Mouse (Mus musculus) kidney, adult 11 months (tissue): Measurements from ENCODE around the gene Sh3tc1.

Experiments used
- DNase-seq: peaks from one replicate; pipeline ENCODE4 v3.0.0; 2022

Gene Sh3tc1

DNA sequence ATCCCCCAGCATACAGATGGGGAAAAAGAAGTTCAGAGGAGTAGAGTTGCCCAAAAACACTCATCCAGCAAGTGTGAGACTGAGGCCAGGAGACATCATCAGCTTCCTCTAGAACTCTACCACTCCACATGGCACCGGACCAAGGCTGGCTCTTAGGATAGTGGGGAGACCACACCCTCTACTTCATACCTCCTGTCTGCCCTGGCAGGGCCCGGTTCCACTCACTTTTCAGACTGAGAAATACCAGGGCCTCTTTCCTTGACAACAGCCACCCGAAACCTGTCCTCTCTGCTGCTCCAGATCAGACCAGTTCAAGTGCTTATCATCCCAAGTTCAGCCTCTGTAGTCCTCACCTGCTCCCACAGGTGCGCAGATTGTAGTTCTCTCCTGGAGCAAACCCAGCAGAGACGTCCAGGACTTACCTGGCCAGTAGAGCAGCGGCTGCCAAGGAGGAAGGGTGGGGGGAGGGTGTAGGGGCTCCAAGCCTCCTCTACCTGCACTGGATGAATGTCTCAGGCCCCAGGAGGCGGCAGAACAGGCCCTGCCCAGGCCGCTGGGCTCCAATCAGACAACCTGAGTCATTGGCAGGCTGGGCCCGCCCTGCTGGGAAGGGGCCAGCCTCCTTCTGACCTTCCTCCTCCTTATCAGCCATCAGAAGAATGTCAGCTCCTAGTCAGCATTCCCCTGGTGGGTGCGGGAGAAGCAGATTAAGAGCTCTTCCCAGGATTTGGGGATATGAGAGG, at the start of gene Sh3tc1:
Gene Sh3tc1, minus strand, starts transcription at position 452 of the 743 bp plus-strand sequence.
- peak; percentile 90 for DNase-seq

DNA sequence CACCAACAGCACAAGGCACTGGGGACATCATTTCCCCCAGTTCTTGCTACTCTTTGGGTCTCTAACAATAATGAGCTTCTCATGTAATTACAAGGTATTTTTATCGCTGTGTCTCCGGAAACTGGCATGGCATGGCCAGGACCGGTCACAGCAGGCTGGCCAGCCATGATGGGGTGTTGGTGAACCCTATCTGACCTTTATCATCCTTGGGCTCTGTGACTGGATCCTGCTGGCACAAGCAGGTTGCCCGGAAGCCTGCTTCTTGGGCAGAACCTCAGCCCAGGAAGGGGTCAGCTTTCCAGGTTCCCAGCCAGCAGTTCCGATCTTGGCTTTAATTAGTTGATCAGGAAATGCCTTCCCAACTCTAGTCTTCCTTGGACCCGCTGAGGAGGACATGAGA, 48.9 kb upstream of the Sh3tc1 start:
- peak; percentile 39 for DNase-seq

DNA sequence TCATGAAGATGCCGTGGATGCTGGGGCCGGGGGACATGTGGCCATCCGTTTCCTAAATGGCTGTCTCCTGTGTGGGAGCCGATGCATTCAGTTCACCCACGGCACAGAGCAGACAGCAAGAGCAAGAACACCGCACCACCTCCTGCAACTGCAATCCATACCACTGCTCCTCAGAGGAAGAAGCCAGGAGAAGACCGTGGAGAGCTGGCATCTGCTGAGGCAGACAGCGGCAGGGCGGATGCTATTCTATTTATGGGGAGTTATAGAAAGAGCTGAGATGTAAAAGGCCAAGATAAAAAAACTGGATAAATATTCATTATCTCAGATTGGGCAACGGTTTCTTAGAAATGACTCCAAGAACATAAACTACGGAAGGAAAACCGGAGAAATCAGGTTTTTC, 48.1 kb upstream of the Sh3tc1 start:
- DNase-seq, result no peak

DNA sequence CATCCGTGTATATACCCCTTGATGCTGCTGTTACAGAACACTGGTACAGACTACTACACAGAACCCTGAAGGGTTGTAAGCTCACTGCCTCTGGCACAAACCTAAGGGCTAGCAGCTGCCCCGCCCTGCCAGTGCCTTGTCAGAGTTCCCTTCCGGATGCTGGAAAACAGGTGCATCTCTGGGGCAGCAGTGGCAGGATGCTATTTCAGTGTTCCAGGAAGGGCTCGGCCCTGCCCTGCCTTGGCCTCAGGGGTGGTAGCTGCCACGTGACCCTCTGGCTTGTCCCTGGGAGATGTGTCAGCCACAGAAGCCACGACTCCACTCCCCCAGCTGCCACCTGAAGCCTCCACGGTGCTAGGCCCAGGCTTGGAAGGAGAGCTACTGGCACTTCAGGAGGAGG, 46.1 kb upstream of the Sh3tc1 start:
- DNase-seq, result no peak

DNA sequence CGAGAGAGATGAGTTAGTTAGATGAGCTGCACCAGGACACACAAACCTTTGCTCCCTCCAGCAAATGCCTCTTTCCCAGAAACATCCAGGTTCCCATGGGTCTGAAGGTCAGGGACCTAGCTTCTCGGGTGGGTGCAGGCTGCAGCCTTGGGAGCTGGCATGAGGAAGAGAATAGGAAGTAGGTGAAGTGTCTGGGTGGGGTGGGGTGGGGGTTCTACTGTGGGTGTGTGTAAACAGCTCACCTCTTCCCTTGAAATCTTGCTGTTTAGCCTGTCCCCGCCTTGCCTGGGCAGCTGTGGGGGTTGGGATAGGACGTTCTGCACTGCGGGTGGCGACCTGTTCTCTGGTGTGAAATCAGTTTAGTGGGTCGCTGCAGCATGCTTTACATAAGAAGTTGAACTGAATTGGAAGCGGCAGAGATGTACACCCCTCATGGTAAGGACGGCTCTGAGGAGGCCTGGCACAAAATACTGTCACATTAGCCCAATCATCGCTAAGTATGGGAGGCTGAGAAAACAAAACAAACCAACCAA, 42.9 kb upstream of the Sh3tc1 start:
- no peak for DNase-seq

DNA sequence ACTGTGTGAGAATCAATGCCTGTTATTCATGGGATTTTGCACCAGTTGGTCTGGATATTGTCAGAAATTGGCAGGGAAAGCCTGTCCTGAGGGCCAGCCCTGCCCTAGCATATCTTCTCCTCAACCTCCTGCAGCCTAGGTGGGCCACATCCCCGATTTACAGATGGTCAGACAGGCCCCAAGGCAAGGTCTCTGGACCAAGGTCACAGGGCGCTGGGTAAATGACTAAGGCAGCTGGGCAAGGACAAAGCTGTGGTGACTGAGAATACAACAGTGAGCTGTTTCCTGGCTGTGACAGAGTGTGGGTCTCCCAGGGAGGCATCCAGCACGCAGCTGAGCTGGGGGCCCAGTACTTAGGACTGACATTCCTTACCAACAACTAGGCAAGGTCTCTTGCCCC, 41.3 kb upstream of the Sh3tc1 start:
- no peak for DNase-seq

DNA sequence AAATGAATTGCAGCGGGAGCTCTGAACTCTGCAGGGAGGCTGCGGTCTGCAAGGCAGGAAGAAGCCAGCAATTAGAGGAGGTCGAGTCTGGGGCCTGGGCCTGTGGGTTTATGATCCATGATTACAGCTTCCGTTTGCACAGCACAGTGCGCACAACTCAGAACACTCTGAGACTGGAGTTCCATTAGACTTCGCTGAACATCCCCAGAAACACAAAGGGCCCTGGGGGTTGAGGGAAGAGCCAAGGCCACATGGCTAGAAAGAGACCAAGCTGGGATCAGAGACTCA, 34.3 kb upstream of the Sh3tc1 start:
- no peak for DNase-seq

DNA sequence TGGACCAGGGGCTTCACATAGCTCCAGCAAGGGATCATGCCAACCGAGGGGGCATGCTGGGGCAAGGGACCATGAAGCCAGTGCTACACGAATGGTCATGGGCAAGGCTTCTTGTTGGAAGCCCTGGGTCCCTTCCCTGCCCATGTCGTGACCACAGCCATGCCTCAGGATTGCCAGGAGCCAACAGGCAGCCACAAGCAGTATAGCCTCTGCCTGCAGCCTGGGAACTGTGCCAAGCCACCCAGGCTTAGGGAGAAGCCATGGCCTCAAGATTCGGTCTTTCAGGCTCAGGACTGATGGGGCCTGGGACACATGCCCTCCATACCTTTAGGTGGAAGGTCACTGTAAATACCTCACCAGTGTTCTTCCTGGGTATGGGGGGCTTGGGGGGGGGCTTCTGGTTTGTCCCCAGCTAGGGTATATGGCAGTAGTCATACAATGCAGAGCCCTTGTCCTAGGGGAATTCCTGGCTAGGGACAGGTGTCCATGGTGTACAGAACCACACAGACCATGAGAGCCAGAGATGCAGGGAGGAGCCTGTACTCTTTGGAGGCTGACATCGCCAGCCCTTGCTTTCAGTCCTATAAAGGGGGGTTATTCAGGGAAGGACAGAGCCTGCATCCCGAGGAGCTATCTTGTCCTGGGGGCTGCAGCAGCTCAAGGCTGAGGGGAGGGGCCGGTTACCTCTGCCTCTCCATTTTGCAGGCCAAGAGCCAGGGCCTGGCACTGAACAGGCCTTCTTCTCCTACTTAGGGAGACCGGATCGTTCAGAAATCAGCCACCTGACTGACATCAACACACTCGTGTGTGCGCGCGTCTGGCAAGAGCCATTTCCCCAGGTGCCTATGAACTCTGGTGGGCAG, 33.7 kb upstream of the Sh3tc1 start:
- DNase-seq, result no peak

DNA sequence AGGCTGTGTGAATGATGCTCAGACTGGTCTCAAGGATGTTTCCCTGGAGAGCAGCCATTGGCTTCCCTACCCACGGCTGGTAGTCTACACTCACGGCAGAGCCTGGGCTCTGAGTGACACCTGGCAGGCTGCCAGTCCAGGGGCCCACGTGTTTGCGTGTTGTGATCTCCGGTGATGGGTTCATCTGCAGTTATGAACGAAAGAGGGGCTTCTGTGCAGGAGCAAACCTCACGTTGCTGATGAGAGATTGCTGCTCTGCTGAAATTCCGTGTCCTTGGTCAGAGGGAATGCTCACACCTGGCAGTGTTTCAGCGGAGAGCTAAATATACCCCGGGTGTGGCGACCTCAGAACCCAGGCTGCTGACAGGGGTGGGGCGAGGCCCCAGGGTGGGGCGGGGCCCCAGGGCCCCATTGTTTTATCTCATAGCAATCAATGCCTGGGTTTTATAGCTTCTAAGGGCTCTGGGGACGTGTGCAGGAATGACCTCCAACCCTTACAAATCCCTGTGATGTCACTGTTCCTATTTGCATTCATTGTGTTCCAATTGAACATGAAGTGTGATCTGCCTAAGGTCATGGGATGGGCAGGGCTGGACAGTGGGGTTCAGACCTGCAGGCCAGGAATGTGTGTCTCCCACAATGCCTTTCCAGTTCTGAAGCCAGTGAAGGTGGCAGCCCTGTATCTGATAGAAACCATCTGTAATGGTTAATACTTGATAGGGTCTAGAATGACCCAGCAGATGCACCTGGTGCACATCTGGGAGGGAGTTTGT, 31.3 kb upstream of the Sh3tc1 start:
- no peak for DNase-seq

DNA sequence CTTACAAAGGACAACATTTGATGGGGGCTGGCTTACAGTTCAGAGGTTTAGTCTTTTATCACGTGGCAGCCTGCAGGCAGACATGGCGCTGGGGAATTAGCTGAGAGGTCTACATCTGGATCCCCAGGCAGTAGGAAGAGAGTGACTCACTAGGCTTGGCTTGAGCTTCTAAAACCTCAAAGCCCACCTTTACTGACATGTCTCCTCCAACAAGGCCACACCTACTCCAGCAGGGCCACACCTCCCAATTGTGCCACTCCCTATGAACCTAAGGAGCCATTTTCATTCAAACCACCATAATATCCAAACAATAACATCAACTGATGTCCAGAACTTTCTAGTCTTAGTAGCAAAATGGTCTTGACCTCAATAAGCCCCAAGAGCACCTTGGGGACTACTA, 30.5 kb upstream of the Sh3tc1 start:
- DNase-seq, result no peak

DNA sequence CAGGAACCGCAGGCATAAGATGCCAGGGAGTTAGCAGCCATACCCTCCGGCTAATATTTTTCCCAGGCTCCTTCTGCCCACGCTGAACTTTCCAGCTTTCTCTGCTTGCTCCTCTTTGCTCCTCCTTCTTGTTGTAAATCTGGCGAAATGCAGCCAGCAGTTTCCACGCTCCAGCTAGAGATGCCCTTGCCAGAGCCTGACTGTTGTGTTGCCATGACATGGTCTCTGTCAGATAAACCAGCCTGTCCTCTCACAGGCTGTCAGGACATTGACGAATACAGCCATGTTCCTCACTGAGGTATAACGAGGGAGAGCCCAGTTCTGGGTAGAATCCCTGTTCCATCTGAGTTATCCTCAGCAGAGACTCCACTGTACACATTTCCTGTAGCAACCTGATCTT, 29.2 kb upstream of the Sh3tc1 start:
- no peak for DNase-seq

DNA sequence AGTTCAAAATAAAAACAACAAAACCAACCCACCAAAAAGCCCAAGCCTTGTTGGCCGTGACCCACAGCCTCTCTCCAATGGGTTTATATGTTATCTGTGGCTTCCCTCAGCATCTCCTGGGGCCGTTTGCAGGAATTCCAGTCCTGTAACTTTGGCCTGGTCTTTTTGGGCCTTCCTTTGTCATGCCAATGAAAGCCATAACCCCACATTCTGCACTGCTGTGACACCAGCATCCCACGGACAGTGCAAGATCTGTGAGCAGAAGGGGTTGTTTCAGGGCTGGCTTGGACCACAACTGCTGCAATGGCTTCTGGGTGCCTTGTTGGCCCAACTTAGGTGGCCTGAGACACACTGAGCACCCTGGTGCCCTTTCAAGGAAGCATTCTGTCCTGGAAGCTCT, 28.7 kb upstream of the Sh3tc1 start:
- no peak for DNase-seq

DNA sequence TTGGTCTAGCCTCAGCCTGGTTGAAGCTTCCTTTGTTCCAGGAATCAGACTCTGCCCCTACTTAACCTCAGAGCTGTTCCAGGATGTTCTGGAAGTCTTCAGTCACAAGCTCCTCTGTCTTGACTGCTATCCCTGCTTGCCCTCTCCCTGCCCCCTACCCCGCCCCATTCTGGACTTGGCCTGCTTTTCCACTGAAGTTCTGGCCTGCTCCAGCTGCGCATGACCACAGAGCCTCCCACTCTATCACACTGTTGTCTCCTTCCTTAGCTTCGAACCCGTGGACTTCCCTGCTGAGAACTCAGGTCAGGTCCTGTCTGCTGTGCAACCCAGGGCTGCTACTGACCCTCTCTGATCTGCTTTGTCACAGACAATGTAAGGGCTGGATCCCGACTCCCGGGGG, 26.1 kb upstream of the Sh3tc1 start:
- no peak for DNase-seq

DNA sequence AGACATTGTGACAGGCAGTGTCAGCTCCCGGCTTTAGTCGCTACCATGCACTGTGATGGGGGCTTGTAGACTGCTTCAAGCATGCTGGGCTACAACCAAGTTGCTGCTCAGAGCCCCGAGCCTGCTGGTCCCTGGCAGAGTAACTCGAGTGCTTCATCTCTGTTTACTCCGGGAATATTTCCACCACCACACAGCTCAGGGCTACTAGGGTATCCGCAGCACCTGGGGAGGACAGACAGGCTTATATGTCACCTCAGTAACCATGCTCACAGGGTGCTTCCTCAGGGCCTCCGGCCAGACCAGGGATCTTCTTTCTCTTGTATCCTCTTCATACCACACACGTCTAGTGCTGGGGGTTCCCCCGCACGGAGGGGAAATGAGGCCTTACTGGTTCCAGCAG, 23.1 kb upstream of the Sh3tc1 start:
- DNase-seq, result no peak

DNA sequence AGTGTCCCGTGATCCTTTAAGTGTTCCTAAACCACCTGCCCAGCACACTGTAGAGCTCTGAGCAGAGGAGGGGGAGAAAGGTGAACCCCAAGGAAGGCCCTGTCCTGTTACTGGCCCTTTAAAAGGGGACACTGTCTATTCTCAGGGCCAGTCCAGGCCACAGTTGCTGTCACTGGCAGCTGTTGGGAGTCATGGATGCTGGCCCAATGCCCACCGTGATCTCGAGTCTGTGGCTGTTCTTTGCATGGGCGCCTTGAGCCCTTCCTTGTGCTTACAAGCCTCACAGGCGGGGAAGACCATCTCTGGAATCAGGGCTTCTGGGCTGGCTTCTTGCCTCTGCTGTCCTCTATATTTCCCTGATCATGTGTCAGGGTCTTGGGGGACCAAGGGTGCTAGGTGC, 22.6 kb upstream of the Sh3tc1 start:
- DNase-seq, result no peak

DNA sequence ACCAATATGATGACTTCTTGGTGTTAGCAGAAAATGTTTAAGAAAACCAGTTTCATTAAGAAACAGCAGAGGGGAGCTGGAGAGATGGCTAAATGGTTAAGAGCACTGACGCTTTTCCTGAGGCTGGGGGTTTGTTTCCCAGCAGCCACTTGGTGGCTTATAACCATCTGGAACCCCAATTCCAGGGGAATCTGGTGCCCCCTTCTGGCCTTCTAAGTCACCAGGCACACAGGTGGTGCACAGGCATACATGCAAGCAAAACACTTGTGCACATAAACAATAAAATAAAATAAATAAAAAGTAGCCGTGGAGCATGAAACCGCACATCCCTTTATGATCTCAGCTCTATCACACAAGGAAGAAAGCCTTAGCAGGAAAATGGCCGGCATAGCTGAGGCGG, 21.5 kb upstream of the Sh3tc1 start:
- DNase-seq, result no peak

DNA sequence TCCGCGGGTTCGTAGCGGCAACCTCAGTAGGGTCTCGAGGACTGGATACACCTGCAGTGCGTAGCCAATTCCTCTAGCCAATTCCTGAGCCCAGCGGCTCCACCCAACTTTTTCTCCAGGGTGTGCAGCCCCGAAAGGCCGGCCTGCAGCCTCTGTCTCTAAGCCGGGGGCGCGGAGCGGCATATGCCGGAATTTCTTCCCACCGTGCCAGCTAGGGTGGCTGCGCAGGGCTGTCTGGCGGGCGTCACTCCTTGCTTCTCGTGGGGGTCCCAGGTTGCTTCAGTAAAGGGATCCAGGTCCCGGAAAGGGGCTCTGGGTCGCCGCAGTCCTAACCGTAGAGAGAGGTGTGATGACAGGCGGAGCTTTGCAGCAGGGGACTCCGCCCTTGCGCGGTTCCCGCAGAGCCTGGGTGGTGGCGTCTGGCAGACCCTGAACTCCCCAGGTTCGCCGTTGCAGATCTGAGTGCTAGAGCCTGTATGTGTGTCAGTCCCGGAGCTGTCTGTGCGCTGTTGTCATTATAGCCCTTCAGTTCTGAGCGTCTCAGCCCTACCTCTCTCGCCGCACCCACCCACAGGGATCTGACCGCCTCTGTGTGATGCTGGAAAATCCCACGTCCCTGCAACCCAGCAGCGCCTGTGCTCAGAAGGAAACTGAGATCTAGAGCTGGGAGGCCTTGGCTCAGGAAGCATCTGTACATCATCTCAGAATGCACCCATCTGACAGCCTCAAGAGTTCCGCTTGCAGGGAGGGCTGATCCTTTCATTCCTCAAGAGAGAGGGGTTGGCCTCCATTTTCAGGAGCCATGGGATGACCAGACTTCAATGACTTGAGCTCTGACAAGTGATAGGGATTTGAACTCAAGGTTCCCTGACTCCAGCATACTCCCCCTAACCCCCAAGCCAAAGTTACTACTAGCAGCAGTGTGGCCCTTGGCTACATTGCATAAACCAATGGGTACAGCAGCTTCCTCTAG, 18.6 kb upstream of the Sh3tc1 start:
- no peak for DNase-seq

DNA sequence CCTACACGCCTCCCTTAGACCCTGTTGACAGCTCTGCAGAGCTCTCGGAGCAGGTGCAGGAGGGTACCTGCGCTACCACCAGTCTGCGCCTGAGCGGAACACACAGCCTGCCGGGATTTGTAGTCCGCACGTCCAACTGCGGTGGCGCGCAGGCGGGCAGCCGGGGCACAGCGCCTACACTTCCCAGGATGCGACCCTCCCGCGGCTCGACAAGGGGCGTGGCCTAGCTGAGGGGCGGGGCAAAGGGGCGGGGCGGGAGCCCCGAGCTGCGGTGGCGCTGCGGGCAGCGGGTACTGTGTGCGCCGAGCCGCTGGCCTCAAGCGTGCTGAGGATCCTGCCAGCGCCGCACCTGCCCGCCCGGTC, 17.8 kb upstream of the Sh3tc1 start, which contains the start of gene Ablim2:
Gene Ablim2, plus strand, starts transcription at position 242 of the 363 bp plus-strand sequence.
- peak; percentile 93 for DNase-seq

DNA sequence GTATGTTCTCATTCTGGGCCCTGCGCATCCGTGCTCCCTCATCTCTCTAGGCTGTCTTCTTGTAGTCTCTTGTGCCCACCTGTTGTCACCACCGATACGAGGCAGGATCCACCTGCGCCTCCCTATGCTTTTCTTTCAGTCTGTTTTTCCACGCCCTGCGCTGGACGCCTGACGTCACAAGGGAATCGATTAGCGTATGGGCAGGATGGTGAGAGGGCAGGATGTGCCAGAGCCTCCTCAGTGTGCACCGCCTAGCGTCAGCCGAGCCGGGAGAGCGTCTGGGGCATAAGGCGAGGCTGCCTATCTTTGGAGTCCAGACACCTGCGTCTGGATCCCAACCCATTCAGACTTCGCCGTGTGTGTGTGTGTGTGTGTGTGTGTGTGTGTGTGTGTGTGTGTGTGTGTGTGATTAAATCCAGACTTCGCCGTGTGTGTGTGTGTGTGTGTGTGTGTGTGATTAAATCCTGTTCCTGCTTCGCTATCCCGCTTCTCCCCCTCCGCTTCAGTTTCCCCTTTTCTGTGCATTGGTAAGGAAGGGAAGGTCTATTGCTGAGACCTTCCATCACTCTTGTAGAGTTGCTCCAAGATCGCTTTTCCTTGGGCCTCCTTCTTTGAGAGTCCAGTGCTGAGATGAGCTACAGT, 17.3 kb upstream of the Sh3tc1 start:
- DNase-seq, result no peak

DNA sequence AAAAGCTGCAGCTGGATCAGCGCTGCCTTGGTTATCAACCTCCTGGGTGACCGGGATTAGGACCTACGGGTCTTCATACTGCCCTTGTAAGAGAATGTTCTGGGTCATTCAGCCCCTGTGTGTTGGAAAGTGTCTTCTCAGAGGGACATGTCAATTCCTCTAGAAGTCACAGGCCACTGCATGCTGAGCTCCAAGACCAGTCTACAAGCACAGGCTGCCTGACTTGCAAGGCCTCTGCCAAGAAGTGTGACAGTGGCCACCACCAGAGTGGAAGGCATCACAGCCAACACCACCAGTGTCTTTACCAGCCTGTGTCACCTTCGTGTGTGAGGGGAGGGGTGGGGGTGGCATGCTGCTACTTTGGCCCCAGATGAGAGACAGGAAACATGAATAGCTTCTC, 16.2 kb upstream of the Sh3tc1 start:
- no peak for DNase-seq

DNA sequence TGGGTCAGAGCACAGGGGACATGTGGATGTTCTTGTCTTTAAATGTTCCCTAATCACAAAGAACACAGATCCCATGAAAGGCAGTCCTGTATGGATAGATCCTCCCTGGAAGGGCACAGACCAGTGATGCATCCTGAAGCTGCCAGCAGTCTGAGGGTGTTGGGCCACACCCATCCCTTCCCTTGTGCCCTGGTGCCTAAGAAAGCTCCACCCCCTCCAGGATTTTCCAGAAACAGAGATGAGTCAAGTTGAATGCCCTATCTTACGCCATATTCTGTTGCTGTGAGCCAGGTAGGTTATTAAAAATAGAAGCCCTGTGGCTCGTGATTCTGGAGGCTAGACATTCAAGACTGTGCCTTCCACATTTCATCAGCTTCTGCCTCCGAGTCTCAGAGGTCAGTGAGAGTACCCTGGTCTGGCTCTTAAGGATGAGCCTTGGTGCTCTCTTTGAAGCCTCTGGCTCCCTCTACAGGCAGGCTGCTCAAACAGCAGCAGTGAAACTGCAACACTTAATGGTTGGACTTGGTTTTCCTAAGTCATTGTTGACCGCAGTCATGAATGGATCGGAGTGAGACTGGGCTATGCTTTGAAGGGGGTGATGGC, 15.4 kb upstream of the Sh3tc1 start:
- DNase-seq, result peak; percentile 72
